Mouse (Mus musculus) limb, embryonic 14.5 days (tissue): ENCODE measurements at regions not wholly inside any gene's neighbourhood (a gene's known extent, or its start where the extent isn't known, plus 50 kb on each side); places are given as distances from the start of the nearest gene placed in this dataset.

Experiments used
- ATAC-seq: fragments of 200-750 bp; cut with Nextera tagmentation; 2 replicates; pipeline ENCODE4 v1.8.0; 2017; ENCODE audit warnings: low read depth, moderate number of reproducible peaks, moderate TSS enrichment; ENCODE audit not compliant: low FRiP score
- DNase-seq: peaks from one replicate; pipeline ENCODE4 v3.0.0-alpha.2; 2015; ENCODE audit warnings: low spot score
- H3K27ac ChIP-seq: fragments of 300-500 bp; sonication (generic); replicated peaks from 2 replicates; pipeline ENCODE4 v1.5.1; 2014; ENCODE audit warnings: low read depth, mild to moderate bottlenecking, low read length, moderate library complexity, mixed read lengths
- H3K27me3 ChIP-seq: fragments of 300-500 bp; sonication (generic); 2 replicates; pipeline ENCODE4 v1.6.1; 2014; ENCODE audit warnings: low read length, mixed read lengths; ENCODE audit not compliant: control insufficient read depth, insufficient read depth
- H3K36me3 ChIP-seq: fragments of 300-500 bp; sonication (generic); 2 replicates; pipeline ENCODE4 v1.6.1; 2014; ENCODE audit warnings: mild to moderate bottlenecking, low read length, moderate library complexity, mixed read lengths; ENCODE audit not compliant: control insufficient read depth, insufficient read depth
- H3K4me1 ChIP-seq: fragments of 300-500 bp; sonication (generic); 2 replicates; pipeline ENCODE4 v1.6.1; 2014; ENCODE audit warnings: antibody characterized with exemption, low read length, mixed read lengths; ENCODE audit not compliant: control insufficient read depth, insufficient read depth
- H3K4me2 ChIP-seq: fragments of 300-500 bp; sonication (generic); replicated peaks from 2 replicates; pipeline ENCODE4 v1.6.1; 2014; ENCODE audit warnings: low read depth, mild to moderate bottlenecking, low read length, moderate library complexity; ENCODE audit not compliant: severe bottlenecking
- H3K4me3 ChIP-seq: fragments of 300-500 bp; sonication (generic); replicated peaks from 2 replicates; pipeline ENCODE4 v1.5.1; 2014; ENCODE audit warnings: low read length
- H3K9ac ChIP-seq: fragments of 300-500 bp; sonication (generic); 2 replicates; pipeline ENCODE4 v1.6.1; 2014; ENCODE audit warnings: mild to moderate bottlenecking, low read depth, low read length, moderate library complexity; ENCODE audit not compliant: severe bottlenecking
- H3K9me3 ChIP-seq: fragments of 300-500 bp; sonication (generic); 2 replicates; pipeline ENCODE4 v1.6.1; 2016; ENCODE audit warnings: low read length; ENCODE audit not compliant: control insufficient read depth
- POLR2A ChIP-seq: fragments of 200-500 bp; IDR thresholded peaks from 2 replicates; pipeline ENCODE4 v1.8.0; 2012; ENCODE audit warnings: inconsistent platforms, mild to moderate bottlenecking, moderate library complexity, borderline replicate concordance; ENCODE audit not compliant: insufficient read depth, insufficient read length; ENCODE audit errors: extremely low read depth
- WGBS: fragments of 180-500 bp; shearing (Covaris S2); extraction: QIAGEN DNeasy Blood & Tissue Kit; methylation state at CpG from one replicate; pipeline ENCODE4 v1.1.7; 2014; 5-methylcytosine and 5-hydroxymethylcytosine counted together

- Histone ChIP-seq H3K27me3 (no peaks in the 10 kb centered on the region), H3K36me3 (no peaks in the 10 kb centered on the region), H3K9me3 (no peaks in the 10 kb centered on the region), H3K4me1 (no peaks in the 10 kb centered on the region), H3K9ac (no peak overlapping the region), H3K4me2 (no peak overlapping the region), H3K27ac (no peak overlapping the region), H3K4me3 (no peak overlapping the region)
- ATAC-seq (no peak), DNase-seq (no peak)
- no peak for TF ChIP-seq POLR2A
- WGBS, result 66% methylated on average over 2 of the region's 2 CpGs
Observed at GRCm38 (mm10) chr11:66674581-66674980, 148.8 kb upstream of the Shisa6 start.

- no peak for DNase-seq
- TF ChIP-seq POLR2A, result no peak
Observed at GRCm38 (mm10) chr11:66680057-66680621, 154.4 kb upstream of the Shisa6 start.

GRCm38 (mm10) chr11:66681892-66682291, 156.1 kb upstream of the Shisa6 start:
- H3K9ac ChIP-seq, result no peak overlapping the region
- TF ChIP-seq POLR2A, result no peak
- DNase-seq (no peak), ATAC-seq (no peak)
- H3K36me3 ChIP-seq, result no peaks in the 10 kb centered on the region
- H3K4me2 ChIP-seq, result no peak overlapping the region
- no peak overlapping the region for H3K4me3 ChIP-seq
- no peak overlapping the region for H3K27ac ChIP-seq
- 92% methylated on average over 4 of the region's 4 CpGs for WGBS
- no peaks in the 10 kb centered on the region for H3K27me3 ChIP-seq
- H3K4me1 ChIP-seq, result no peaks in the 10 kb centered on the region
- H3K9me3 ChIP-seq, result no peaks in the 10 kb centered on the region

More at GRCm38 (mm10) chr11:66680057-66680621, 154.4 kb upstream of the Shisa6 start:
- Histone ChIP-seq H3K27me3 (no peaks in the 10 kb centered on the region), H3K27ac (no peak overlapping the region), H3K36me3 (no peaks in the 10 kb centered on the region), H3K9me3 (no peaks in the 10 kb centered on the region), H3K4me1 (no peaks in the 10 kb centered on the region), H3K4me3 (no peak overlapping the region), H3K4me2 (no peak overlapping the region), H3K9ac (no peak overlapping the region)
- WGBS, result 48% methylated on average over 4 of the region's 4 CpGs
- ATAC-seq, result no peak

GRCm38 (mm10) chr11:66684181-66684580, 158.4 kb upstream of the Shisa6 start:
- Histone ChIP-seq H3K9me3 (no peaks in the 10 kb centered on the region), H3K4me1 (no peaks in the 10 kb centered on the region), H3K27ac (no peak overlapping the region), H3K27me3 (no peaks in the 10 kb centered on the region), H3K4me2 (no peak overlapping the region), H3K9ac (no peak overlapping the region), H3K4me3 (no peak overlapping the region), H3K36me3 (no peaks in the 10 kb centered on the region)
- DNase-seq (no peak), ATAC-seq (no peak)
- WGBS, result 69% methylated on average over 4 of the region's 4 CpGs
- no peak for TF ChIP-seq POLR2A

GRCm38 (mm10) chr11:66694651-66695266, 169.0 kb upstream of the Shisa6 start:
- no peak for TF ChIP-seq POLR2A
- ATAC-seq (no peak), DNase-seq (no peak)
- Histone ChIP-seq H3K4me3 (no peak overlapping the region), H3K36me3 (no peaks in the 10 kb centered on the region), H3K9me3 (no peaks in the 10 kb centered on the region), H3K27me3 (no peaks in the 10 kb centered on the region), H3K4me1 (no peaks in the 10 kb centered on the region), H3K9ac (no peak overlapping the region), H3K27ac (no peak overlapping the region), H3K4me2 (no peak overlapping the region)
- 67% methylated on average over 5 of the region's 5 CpGs for WGBS
